Mouse (Mus musculus) lung, embryonic 14.5 days (tissue): ENCODE measurements at regions not wholly inside any gene's neighbourhood (a gene's known extent, or its start where the extent isn't known, plus 50 kb on each side); places are given as distances from the start of the nearest gene placed in this dataset.

Source experiments
- ATAC-seq: fragments of 200-750 bp; cut with Nextera tagmentation; 2 replicates; pipeline ENCODE4 v1.8.0; 2017; ENCODE audit warnings: mild to moderate bottlenecking, moderate TSS enrichment, moderate library complexity; ENCODE audit not compliant: insufficient read depth
- DNase-seq: peaks from one replicate; pipeline ENCODE4 v3.0.0-alpha.2; 2015
- H3K27ac ChIP-seq: fragments of 300-500 bp; sonication (generic); 2 replicates; pipeline ENCODE4 v1.5.1; 2014; ENCODE audit warnings: low read depth, mild to moderate bottlenecking, moderate library complexity
- H3K27me3 ChIP-seq: fragments of 300-500 bp; sonication (generic); 2 replicates; pipeline ENCODE4 v1.6.1; 2014; ENCODE audit warnings: low read length, control low read depth; ENCODE audit not compliant: insufficient read depth
- H3K36me3 ChIP-seq: fragments of 300-500 bp; sonication (generic); 2 replicates; pipeline ENCODE4 v1.6.1; 2014; ENCODE audit warnings: control low read depth; ENCODE audit not compliant: insufficient read depth
- H3K4me1 ChIP-seq: fragments of 300-500 bp; sonication (generic); 2 replicates; pipeline ENCODE4 v1.6.1; 2014; ENCODE audit warnings: antibody characterized with exemption, control low read depth; ENCODE audit not compliant: insufficient read depth
- H3K4me2 ChIP-seq: fragments of 300-500 bp; sonication (generic); 2 replicates; pipeline ENCODE4 v1.6.1; 2014; ENCODE audit warnings: mild to moderate bottlenecking
- H3K4me3 ChIP-seq: fragments of 300-500 bp; sonication (generic); 2 replicates; pipeline ENCODE4 v1.5.1; 2014; ENCODE audit warnings: low read depth, low read length
- H3K9ac ChIP-seq: fragments of 300-500 bp; sonication (generic); 2 replicates; pipeline ENCODE4 v1.6.1; 2014
- H3K9me3 ChIP-seq: fragments of 300-500 bp; sonication (generic); 2 replicates; pipeline ENCODE4 v1.6.1; 2016; ENCODE audit warnings: low read depth, low read length, control low read depth
- CTCF ChIP-seq: IDR thresholded peaks from 2 replicates; pipeline ENCODE4 v1.5.1; 2016; ENCODE audit warnings: antibody characterized with exemption, low read depth
- WGBS: fragments of 180-500 bp; shearing (Covaris S2); extraction: QIAGEN DNeasy Blood & Tissue Kit; methylation state at CpG from one replicate; pipeline ENCODE4 v1.1.7; 2014; 5-methylcytosine and 5-hydroxymethylcytosine counted together

- H3K27ac ChIP-seq: no peak overlapping the region
- WGBS: 65% methylated on average over 11 of the region's 11 CpGs
- no peaks in the 10 kb centered on the region for H3K36me3 ChIP-seq
- DNase-seq: no peak
- no peak overlapping the region for H3K4me3 ChIP-seq
- no peaks in the 10 kb centered on the region for H3K27me3 ChIP-seq
- no peaks in the 10 kb centered on the region for H3K4me1 ChIP-seq
- no peaks in the 10 kb centered on the region for H3K9me3 ChIP-seq
- no peak overlapping the region for H3K4me2 ChIP-seq
- no peak for TF ChIP-seq CTCF
- no peak for ATAC-seq
- no peak overlapping the region for H3K9ac ChIP-seq
These were observed 89.9 kb upstream of the Tspan2 start for GRCm38 (mm10) chr3:102644276-102644940.

- Histone ChIP-seq H3K9ac (no peak overlapping the region), H3K9me3 (no peaks in the 10 kb centered on the region), H3K27ac (no peak overlapping the region), H3K4me2 (no peak overlapping the region), H3K36me3 (no peaks in the 10 kb centered on the region), H3K4me3 (no peak overlapping the region), H3K27me3 (no peaks in the 10 kb centered on the region), H3K4me1 (no peaks in the 10 kb centered on the region)
- ATAC-seq (no peak), DNase-seq (no peak)
- no peak for TF ChIP-seq CTCF
- 45% methylated on average over 4 of the region's 4 CpGs for WGBS
These were observed 85.9 kb upstream of the Tspan2 start for GRCm38 (mm10) chr3:102648450-102648849.

GRCm38 (mm10) chr3:102654962-102655361 lies 79.4 kb upstream of the Tspan2 start:
- 76% methylated on average over 10 of the region's 10 CpGs for WGBS
- no peak overlapping the region for H3K27ac ChIP-seq
- ATAC-seq (no peak), DNase-seq (no peak)
- TF ChIP-seq CTCF: no peak
- no peaks in the 10 kb centered on the region for H3K9me3 ChIP-seq
- H3K9ac ChIP-seq: no peak overlapping the region
- no peaks in the 10 kb centered on the region for H3K4me1 ChIP-seq
- H3K4me3 ChIP-seq: no peak overlapping the region
- no peaks in the 10 kb centered on the region for H3K27me3 ChIP-seq
- H3K36me3 ChIP-seq: no peaks in the 10 kb centered on the region
- H3K4me2 ChIP-seq: no peak overlapping the region

- Histone ChIP-seq H3K36me3 (no peaks in the 10 kb centered on the region), H3K4me1 (no peaks in the 10 kb centered on the region), H3K4me2 (no peak overlapping the region), H3K9me3 (no peaks in the 10 kb centered on the region), H3K9ac (no peak overlapping the region), H3K4me3 (no peak overlapping the region), H3K27ac (no peak overlapping the region), H3K27me3 (no peaks in the 10 kb centered on the region)
- TF ChIP-seq CTCF: no peak
- ATAC-seq (no peak), DNase-seq (no peak)
- WGBS: 48% methylated on average over 7 of the region's 7 CpGs
These were observed 77.2 kb upstream of the Tspan2 start for GRCm38 (mm10) chr3:102657116-102657515.

GRCm38 (mm10) chr3:102657531-102658060 lies 76.7 kb upstream of the Tspan2 start:
- no peaks in the 10 kb centered on the region for H3K4me1 ChIP-seq
- H3K27ac ChIP-seq: no peak overlapping the region
- DNase-seq (no peak), ATAC-seq (no peak)
- 68% methylated on average over 7 of the region's 7 CpGs for WGBS
- no peak overlapping the region for H3K4me2 ChIP-seq
- H3K9me3 ChIP-seq: no peaks in the 10 kb centered on the region
- TF ChIP-seq CTCF: no peak
- H3K9ac ChIP-seq: no peak overlapping the region
- no peak overlapping the region for H3K4me3 ChIP-seq
- H3K27me3 ChIP-seq: no peaks in the 10 kb centered on the region
- no peaks in the 10 kb centered on the region for H3K36me3 ChIP-seq

GRCm38 (mm10) chr3:102659352-102659751 lies 75.0 kb upstream of the Tspan2 start:
- no peak overlapping the region for H3K27ac ChIP-seq
- no peaks in the 10 kb centered on the region for H3K36me3 ChIP-seq
- H3K27me3 ChIP-seq: no peaks in the 10 kb centered on the region
- no peak overlapping the region for H3K4me2 ChIP-seq
- TF ChIP-seq CTCF: no peak
- DNase-seq: no peak
- WGBS: 77% methylated on average over 5 of the region's 5 CpGs
- H3K9me3 ChIP-seq: no peaks in the 10 kb centered on the region
- no peaks in the 10 kb centered on the region for H3K4me1 ChIP-seq
- H3K9ac ChIP-seq: no peak overlapping the region
- no peak overlapping the region for H3K4me3 ChIP-seq
- no peak for ATAC-seq

GRCm38 (mm10) chr3:102661296-102661695 lies 73.0 kb upstream of the Tspan2 start:
- DNase-seq (no peak), ATAC-seq (no peak)
- no peak for TF ChIP-seq CTCF
- H3K4me3 ChIP-seq: no peak overlapping the region
- H3K9me3 ChIP-seq: no peaks in the 10 kb centered on the region
- H3K4me1 ChIP-seq: no peaks in the 10 kb centered on the region
- H3K36me3 ChIP-seq: no peaks in the 10 kb centered on the region
- H3K9ac ChIP-seq: no peak overlapping the region
- H3K27me3 ChIP-seq: no peaks in the 10 kb centered on the region
- H3K27ac ChIP-seq: no peak overlapping the region
- no peak overlapping the region for H3K4me2 ChIP-seq
- 93% methylated on average over 7 of the region's 7 CpGs for WGBS

- H3K27ac ChIP-seq: no peak overlapping the region
- H3K4me3 ChIP-seq: no peak overlapping the region
- no peak for TF ChIP-seq CTCF
- DNase-seq (peak; percentile 25), ATAC-seq (no peak)
- no peaks in the 10 kb centered on the region for H3K4me1 ChIP-seq
- no peaks in the 10 kb centered on the region for H3K36me3 ChIP-seq
- no peak overlapping the region for H3K4me2 ChIP-seq
- H3K9me3 ChIP-seq: no peaks in the 10 kb centered on the region
- 67% methylated on average over 5 of the region's 5 CpGs for WGBS
- no peak overlapping the region for H3K9ac ChIP-seq
- no peaks in the 10 kb centered on the region for H3K27me3 ChIP-seq
These were observed 70.6 kb upstream of the Tspan2 start for GRCm38 (mm10) chr3:102663711-102664110.
